Mouse (Mus musculus): ENCODE measurements around the gene Tnfrsf25.

DNA sequence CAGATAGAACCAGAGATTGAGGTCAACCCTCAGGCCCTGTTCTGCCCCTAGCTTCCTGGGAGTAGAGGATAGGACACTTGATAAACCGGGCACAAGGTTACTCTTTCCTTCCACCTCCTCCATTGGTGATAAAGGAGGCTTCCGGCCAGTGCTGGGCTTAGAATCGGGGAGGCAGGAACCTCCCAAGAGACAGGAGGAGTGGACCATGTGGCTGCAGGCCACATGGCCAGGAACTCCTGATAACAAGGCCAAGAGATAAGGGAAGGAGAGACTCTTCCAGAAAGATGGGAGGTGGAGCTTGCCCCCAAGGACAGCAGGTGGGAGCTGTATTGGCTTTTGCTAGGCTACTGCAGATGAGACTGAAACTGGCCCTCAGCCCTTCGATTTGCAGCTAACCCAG lies 34.8 kb downstream of the Tnfrsf25 start:
- no peak for TF ChIP-seq CTCF (conservative IDR thresholded peaks at IDR 0.05 in 1 of 2, IDR thresholded peaks at IDR 0.05 in 1 of 2; ENCODE audit: low read depth in 2 of 2, low read length in 2 of 2)
- no peak for TF ChIP-seq NRF1 (IDR thresholded peaks at IDR 0.05; ENCODE audit: low read depth, low read length)
- no peak for TF ChIP-seq POLR2A (IDR thresholded peaks at IDR 0.05; ENCODE audit: low read depth, low read length)
- TF ChIP-seq NELFE (IDR thresholded peaks at IDR 0.05; ENCODE audit: low read depth, low read length): no peak
- TF ChIP-seq EP300 (IDR thresholded peaks at IDR 0.05; ENCODE audit: low read length): no peak
- TF ChIP-seq MEF2A (IDR thresholded peaks at IDR 0.05; ENCODE audit: borderline replicate concordance, low read depth, low read length): no peak
- no peak for TF ChIP-seq ZMIZ1 (IDR thresholded peaks at IDR 0.05; ENCODE audit: low read depth, low read length)
- no peak for TF ChIP-seq ZNF384 (IDR thresholded peaks at IDR 0.05; ENCODE audit: low read depth, low read length)
- TF ChIP-seq MAZ (IDR thresholded peaks at IDR 0.05; ENCODE audit: low read depth, low read length): no peak
